Mouse (Mus musculus) hindbrain, postnatal 0 days (tissue): ENCODE data around the gene Faf1. TPM values are rescaled to one million over a fixed set of nuclear protein-coding genes. Genes with fewer than 3 reads are reported as not detected.

Source experiments
- ATAC-seq: fragments of 200-750 bp; cut with Nextera tagmentation; 2 replicates; pipeline ENCODE4 v1.8.0; 2017; ENCODE audit warnings: mild to moderate bottlenecking, moderate TSS enrichment, moderate library complexity
- DNase-seq: peaks from one replicate; pipeline ENCODE4 v3.0.0-alpha.2; 2015; ENCODE audit warnings: low spot score
- H3K27ac ChIP-seq: fragments of 300-500 bp; sonication (generic); 2 replicates; pipeline ENCODE4 v1.5.1; 2014; ENCODE audit warnings: mild to moderate bottlenecking
- H3K27me3 ChIP-seq: fragments of 300-500 bp; sonication (generic); 2 replicates; pipeline ENCODE4 v1.6.1; 2014; ENCODE audit warnings: low read length, mixed read lengths; ENCODE audit not compliant: insufficient read depth
- H3K36me3 ChIP-seq: fragments of 300-500 bp; sonication (generic); 2 replicates; pipeline ENCODE4 v1.6.1; 2014; ENCODE audit warnings: low read length, mixed read lengths; ENCODE audit not compliant: insufficient read depth
- H3K4me1 ChIP-seq: fragments of 300-500 bp; sonication (generic); 2 replicates; pipeline ENCODE4 v1.6.1; 2014; ENCODE audit warnings: antibody characterized with exemption, low read length, mixed read lengths; ENCODE audit not compliant: insufficient read depth
- H3K4me2 ChIP-seq: fragments of 300-500 bp; sonication (generic); 2 replicates; pipeline ENCODE4 v1.6.1; 2014; ENCODE audit warnings: low read depth, mild to moderate bottlenecking, low read length, moderate library complexity, mixed read lengths
- H3K4me3 ChIP-seq: fragments of 300-500 bp; sonication (generic); 2 replicates; pipeline ENCODE4 v1.5.1; 2014; ENCODE audit warnings: low read length
- H3K9ac ChIP-seq: fragments of 300-500 bp; sonication (generic); replicated peaks from 2 replicates; pipeline ENCODE4 v1.6.1; 2014; ENCODE audit warnings: mild to moderate bottlenecking, low read length, moderate library complexity, mixed read lengths
- H3K9me3 ChIP-seq: fragments of 300-500 bp; sonication (generic); 2 replicates; pipeline ENCODE4 v1.6.1; 2016; ENCODE audit warnings: low read length, mixed read lengths
- CTCF ChIP-seq: IDR thresholded peaks from 2 replicates; pipeline ENCODE4 v1.5.1; 2016; ENCODE audit warnings: antibody characterized with exemption, control low read depth, low read depth
- WGBS: fragments of 180-500 bp; shearing (Covaris S2); extraction: QIAGEN DNeasy Blood & Tissue Kit; methylation state at CpG from one replicate; pipeline ENCODE4 v1.1.7; 2014; 5-methylcytosine and 5-hydroxymethylcytosine counted together
- polyA plus RNA-seq: library from polyadenylated mRNA; unstranded; fragments of >200 nt; fragmentation: Nextera tagmentation; extraction: Ambion mirVana; gene quantifications from 2 replicates; pipeline ENCODE4 v1.2.1, GENCODE M21; 2015
- total RNA-seq: library from RNA; depleted of rRNA; stranded (reverse); fragments of >200 nt; gene quantifications from 2 replicates; pipeline ENCODE4 v1.2.3, GENCODE M21; 2014

Gene Faf1
- total and polyA plus RNA-seq, 2 experiments from 2014 or later: 29.6 to 40.5 TPM

DNA sequence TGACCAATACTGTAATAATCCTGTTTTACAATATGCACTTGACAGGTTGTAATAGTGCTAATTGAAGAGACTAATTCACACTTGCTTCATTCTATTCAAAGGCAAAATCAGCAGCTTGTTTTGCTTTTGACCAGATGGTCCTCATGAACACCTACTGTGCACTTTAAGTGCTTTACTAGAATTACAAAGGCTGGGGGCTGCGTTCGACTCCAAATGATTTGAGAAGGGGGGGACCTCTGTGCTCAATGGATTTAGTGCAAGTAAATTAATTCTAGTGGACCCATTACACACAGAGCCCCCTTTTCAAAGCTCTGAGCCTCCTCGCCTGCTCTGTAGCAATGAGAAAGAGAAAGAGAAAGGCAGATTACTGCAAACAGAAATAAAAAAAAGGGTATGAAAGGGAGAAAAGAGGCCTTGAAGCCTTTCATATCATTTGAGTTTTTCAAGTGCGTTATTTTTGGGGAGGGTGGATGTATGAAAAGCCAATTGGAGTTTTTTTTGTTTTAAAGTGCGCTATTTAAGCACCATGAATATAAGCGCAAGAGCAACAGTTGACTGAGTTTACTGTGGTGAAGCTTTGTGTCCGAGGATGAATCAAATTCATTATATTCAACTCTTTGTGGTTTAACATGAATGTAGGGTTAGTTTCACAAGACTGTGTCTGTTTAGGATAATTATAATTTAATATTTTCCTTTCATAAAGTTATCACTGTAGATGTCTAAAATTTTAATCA, 86.5 kb downstream of the Faf1 start:
- DNase-seq: peak; percentile 66
- no peak for TF ChIP-seq CTCF
- H3K9me3 ChIP-seq: no peaks in the 10 kb centered on the region
- no peak overlapping the region for H3K4me3 ChIP-seq
- no peak overlapping the region for H3K9ac ChIP-seq
- no peak overlapping the region for H3K27ac ChIP-seq
- 0 out of 2 replicates have a peak, but pooled peaks have one; percentile 32 for ATAC-seq
- H3K4me2 ChIP-seq: peak overlapping the region; percentile 27
- no peaks in the 10 kb centered on the region for H3K27me3 ChIP-seq
- 29% methylated on average over 7 of the region's 7 CpGs for WGBS
- H3K4me1 ChIP-seq: no peaks in the 10 kb centered on the region
- no peaks in the 10 kb centered on the region for H3K36me3 ChIP-seq

DNA sequence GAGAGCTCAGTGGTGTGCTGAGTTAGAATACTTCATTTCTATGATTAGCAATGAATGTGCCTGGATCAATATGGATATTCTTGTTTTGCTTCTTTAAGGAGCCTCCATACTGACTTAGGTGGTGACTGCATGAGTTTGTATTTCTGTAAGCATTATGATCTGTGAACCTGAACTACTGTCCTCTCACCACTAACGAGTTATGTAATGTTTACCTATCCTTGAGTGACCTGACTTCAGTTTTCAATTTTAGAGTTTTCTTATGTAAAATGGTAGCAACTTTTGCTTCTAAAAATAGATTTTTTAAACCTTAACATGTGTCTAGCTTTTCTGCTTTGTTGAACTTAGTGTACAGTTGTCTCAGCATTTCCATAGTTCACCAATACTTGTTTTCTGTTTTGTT, 92.7 kb downstream of the Faf1 start:
- H3K27ac ChIP-seq: no peak overlapping the region
- no peak overlapping the region for H3K4me2 ChIP-seq
- no peaks in the 10 kb centered on the region for H3K9me3 ChIP-seq
- no peaks in the 10 kb centered on the region for H3K4me1 ChIP-seq
- TF ChIP-seq CTCF: no peak
- H3K4me3 ChIP-seq: no peak overlapping the region
- DNase-seq (no peak), ATAC-seq (no peak)
- H3K9ac ChIP-seq: no peak overlapping the region
- no peaks in the 10 kb centered on the region for H3K36me3 ChIP-seq
- no peaks in the 10 kb centered on the region for H3K27me3 ChIP-seq
- WGBS: 89% methylated on average over 1 of the region's 1 CpGs

DNA sequence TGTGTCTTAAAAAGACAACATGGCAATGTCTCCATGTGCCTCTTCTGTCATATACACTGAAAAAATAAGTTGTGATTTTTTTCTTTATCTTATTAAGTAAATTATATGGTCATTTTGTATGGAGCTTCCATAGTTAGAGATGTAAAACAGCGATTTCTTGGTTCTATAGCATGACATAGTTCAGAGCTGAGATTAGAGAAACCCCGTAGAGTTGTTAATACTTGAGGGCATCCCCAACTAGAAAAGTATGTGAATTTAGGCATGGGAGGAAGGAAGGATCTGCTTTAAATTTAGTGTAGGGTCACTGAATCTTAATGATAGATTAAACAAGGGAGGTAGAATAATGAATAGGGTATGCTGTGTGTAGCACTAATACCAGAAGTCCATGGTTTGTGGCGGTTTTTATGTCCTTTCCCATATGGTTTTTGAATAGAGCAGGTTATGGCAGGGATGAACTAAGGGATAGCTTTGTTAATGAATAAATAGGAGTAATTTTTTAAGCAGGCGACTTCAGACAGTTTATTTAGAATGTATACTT, 106.3 kb downstream of the Faf1 start:
- no peak overlapping the region for H3K4me2 ChIP-seq
- no peak overlapping the region for H3K27ac ChIP-seq
- ATAC-seq: no peak
- H3K4me3 ChIP-seq: no peak overlapping the region
- H3K4me1 ChIP-seq: no peaks in the 10 kb centered on the region
- no peak for DNase-seq
- WGBS: 86% methylated on average over 4 of the region's 4 CpGs
- no peak overlapping the region for H3K9ac ChIP-seq
- H3K36me3 ChIP-seq: no peaks in the 10 kb centered on the region
- no peaks in the 10 kb centered on the region for H3K27me3 ChIP-seq
- H3K9me3 ChIP-seq: no peaks in the 10 kb centered on the region
- TF ChIP-seq CTCF: no peak

DNA sequence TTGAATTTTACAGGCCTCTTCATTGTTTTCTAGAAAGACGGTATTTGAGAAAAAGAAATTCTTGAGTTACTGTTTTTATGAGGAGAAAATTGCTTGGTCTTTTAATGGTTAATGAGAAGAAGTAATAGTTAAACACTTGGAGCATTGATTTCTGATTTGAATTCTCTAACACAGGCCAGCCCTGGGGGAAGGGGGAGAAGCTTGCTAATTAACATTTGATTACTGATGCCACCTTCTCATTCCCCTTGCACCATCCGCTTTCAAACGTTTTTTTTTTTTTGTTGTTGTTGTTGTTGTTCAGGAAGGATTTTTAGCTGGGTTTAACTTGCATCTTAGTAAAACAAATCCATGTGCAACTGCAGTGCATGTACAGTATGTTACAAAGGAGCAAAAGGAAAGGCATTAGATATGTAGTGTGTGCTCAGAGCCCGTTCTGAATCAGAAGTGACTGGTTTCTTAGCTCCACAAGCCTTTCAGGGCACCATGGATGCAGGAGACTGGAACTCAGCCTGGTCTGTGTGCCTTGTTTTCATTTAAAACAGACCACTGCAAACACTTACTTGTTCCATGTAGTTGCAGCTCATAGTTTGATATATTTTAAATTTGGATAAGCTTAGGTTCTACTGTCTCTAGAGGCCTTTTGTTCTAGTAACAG, 113.1 kb downstream of the Faf1 start:
- no peak for TF ChIP-seq CTCF
- Histone ChIP-seq H3K4me1 (no peaks in the 10 kb centered on the region), H3K36me3 (no peaks in the 10 kb centered on the region), H3K9ac (no peak overlapping the region), H3K9me3 (no peaks in the 10 kb centered on the region), H3K4me3 (no peak overlapping the region), H3K27ac (no peak overlapping the region), H3K27me3 (no peaks in the 10 kb centered on the region), H3K4me2 (no peak overlapping the region)
- no peak for DNase-seq
- 36% methylated on average over 4 of the region's 4 CpGs for WGBS
- ATAC-seq: no peak

DNA sequence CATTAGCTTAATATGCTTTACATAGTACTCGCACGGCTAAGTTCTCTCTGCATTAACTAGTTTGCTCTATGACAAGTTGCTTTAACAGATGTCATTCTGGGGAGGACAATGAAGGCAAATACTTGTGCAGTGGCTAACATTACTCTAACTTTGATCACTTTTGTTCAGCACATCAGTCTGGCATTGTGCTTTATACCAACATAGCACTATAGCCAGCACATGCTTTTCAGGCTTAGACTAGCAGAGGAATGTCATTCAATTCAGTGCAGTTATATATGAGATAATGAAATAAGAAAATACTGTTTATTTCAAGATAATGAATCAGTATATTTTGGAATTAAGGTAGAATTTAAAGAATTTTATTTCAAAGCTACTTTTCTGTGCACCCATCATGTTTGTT, 115.9 kb downstream of the Faf1 start:
- no peaks in the 10 kb centered on the region for H3K9me3 ChIP-seq
- ATAC-seq (no peak), DNase-seq (no peak)
- H3K4me2 ChIP-seq: no peak overlapping the region
- no peak for TF ChIP-seq CTCF
- no peak overlapping the region for H3K27ac ChIP-seq
- H3K4me1 ChIP-seq: no peaks in the 10 kb centered on the region
- H3K36me3 ChIP-seq: no peaks in the 10 kb centered on the region
- no peak overlapping the region for H3K4me3 ChIP-seq
- no peak overlapping the region for H3K9ac ChIP-seq
- H3K27me3 ChIP-seq: no peaks in the 10 kb centered on the region
- 65% methylated on average over 2 of the region's 2 CpGs for WGBS

DNA sequence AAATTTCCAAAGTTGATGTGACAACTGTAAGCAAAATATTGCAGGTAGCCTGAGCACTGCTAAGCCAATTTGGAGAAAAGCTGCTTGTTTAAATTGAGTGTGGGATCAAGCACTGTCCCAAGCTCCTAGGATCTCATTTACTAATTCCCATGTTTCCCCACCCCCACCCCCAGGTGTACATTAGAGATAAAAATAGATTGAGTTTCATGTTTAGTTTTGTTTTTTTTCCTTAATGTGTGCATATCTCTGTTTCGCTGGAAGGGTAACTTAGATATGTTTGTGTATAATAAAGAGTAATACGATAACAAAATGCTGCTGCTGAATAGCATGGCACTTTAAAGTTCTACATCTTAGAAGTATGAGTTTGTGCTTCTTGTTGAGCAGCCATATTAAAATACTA, 116.7 kb downstream of the Faf1 start:
- no peak overlapping the region for H3K4me3 ChIP-seq
- no peak for DNase-seq
- TF ChIP-seq CTCF: no peak
- 94% methylated on average over 2 of the region's 2 CpGs for WGBS
- H3K36me3 ChIP-seq: no peaks in the 10 kb centered on the region
- H3K27ac ChIP-seq: no peak overlapping the region
- ATAC-seq: no peak
- no peaks in the 10 kb centered on the region for H3K27me3 ChIP-seq
- H3K4me2 ChIP-seq: no peak overlapping the region
- no peaks in the 10 kb centered on the region for H3K4me1 ChIP-seq
- H3K9ac ChIP-seq: no peak overlapping the region
- H3K9me3 ChIP-seq: no peaks in the 10 kb centered on the region
